Mouse (Mus musculus): ENCODE data around the gene Gtf2ird2. TPM values are rescaled to one million over a fixed set of nuclear protein-coding genes. Genes with fewer than 3 reads are reported as not detected.

The Gtf2ird2 gene
- polyA plus RNA-seq, 1 experiment from 2014 or later = 6.9 TPM

GRCm38 (mm10) chr5:134260001-134260636, 76.3 kb downstream of the Gtf2ird2 start:
- WGBS = 90% methylated on average over 9 of the region's 9 CpGs
- peaks cover 97% of the 10 kb centered on the region for H3K36me3 ChIP-seq (ENCODE audit: insufficient read depth)

GRCm38 (mm10) chr5:134265890-134266289, 82.1 kb downstream of the Gtf2ird2 start:
- 79% methylated on average over 2 of the region's 2 CpGs for WGBS
- Histone ChIP-seq H3K4me3 (ENCODE audit: low read depth, low read length) (no peak overlapping the region), H3K36me3 (ENCODE audit: insufficient read depth) (peaks cover 100% of the 10 kb centered on the region), H3K27ac (ENCODE audit: low read depth) (no peak overlapping the region), H3K27me3 (ENCODE audit: insufficient read depth, low read length) (no peaks in the 10 kb centered on the region), H3K9me3 (ENCODE audit: low read depth, low read length) (no peaks in the 10 kb centered on the region), H3K4me1 (ENCODE audit: insufficient read depth) (no peaks in the 10 kb centered on the region), H3K4me2 (no peak overlapping the region), H3K9ac (no peak overlapping the region)
- DNase-seq (no peak), ATAC-seq (ENCODE audit: insufficient read depth) (no peak)
- no peak for TF ChIP-seq CTCF (IDR thresholded peaks at IDR 0.05; ENCODE audit: low read depth)

More at GRCm38 (mm10) chr5:134260001-134260636, 76.3 kb downstream of the Gtf2ird2 start:
- no peak for TF ChIP-seq CTCF (IDR thresholded peaks at IDR 0.05; ENCODE audit: low read depth)
- Histone ChIP-seq H3K9me3 (ENCODE audit: low read depth, low read length) (no peaks in the 10 kb centered on the region), H3K4me1 (ENCODE audit: insufficient read depth) (no peaks in the 10 kb centered on the region), H3K27ac (ENCODE audit: low read depth) (no peak overlapping the region), H3K27me3 (ENCODE audit: insufficient read depth, low read length) (no peaks in the 10 kb centered on the region), H3K4me3 (ENCODE audit: low read depth, low read length) (no peak overlapping the region), H3K9ac (no peak overlapping the region), H3K4me2 (no peak overlapping the region)
- DNase-seq (no peak), ATAC-seq (ENCODE audit: insufficient read depth) (no peak)

GRCm38 (mm10) chr5:134266404-134266803, 82.6 kb downstream of the Gtf2ird2 start:
- Histone ChIP-seq H3K27me3 (ENCODE audit: insufficient read depth, low read length) (no peaks in the 10 kb centered on the region), H3K4me2 (no peak overlapping the region), H3K27ac (ENCODE audit: low read depth) (no peak overlapping the region), H3K9ac (no peak overlapping the region), H3K36me3 (ENCODE audit: insufficient read depth) (peaks cover 100% of the 10 kb centered on the region), H3K4me1 (ENCODE audit: insufficient read depth) (no peaks in the 10 kb centered on the region), H3K4me3 (ENCODE audit: low read depth, low read length) (no peak overlapping the region), H3K9me3 (ENCODE audit: low read depth, low read length) (no peaks in the 10 kb centered on the region)
- WGBS = 81% methylated on average over 18 of the region's 18 CpGs
- TF ChIP-seq CTCF (IDR thresholded peaks at IDR 0.05; ENCODE audit: low read depth) = no peak
- ATAC-seq (ENCODE audit: insufficient read depth) (no peak), DNase-seq (no peak)

- Histone ChIP-seq H3K27me3 (ENCODE audit: insufficient read depth, low read length) (no peaks in the 10 kb centered on the region), H3K4me3 (ENCODE audit: low read depth, low read length) (no peak overlapping the region), H3K4me1 (ENCODE audit: insufficient read depth) (no peaks in the 10 kb centered on the region), H3K27ac (ENCODE audit: low read depth) (no peak overlapping the region), H3K36me3 (ENCODE audit: insufficient read depth) (peaks cover 100% of the 10 kb centered on the region), H3K9ac (no peak overlapping the region), H3K4me2 (no peak overlapping the region), H3K9me3 (ENCODE audit: low read depth, low read length) (no peaks in the 10 kb centered on the region)
- TF ChIP-seq CTCF (IDR thresholded peaks at IDR 0.05; ENCODE audit: low read depth) = no peak
- ATAC-seq (ENCODE audit: insufficient read depth) (no peak), DNase-seq (no peak)
- WGBS = 95% methylated on average over 8 of the region's 8 CpGs
These were observed 84.9 kb downstream of the Gtf2ird2 start for GRCm38 (mm10) chr5:134268751-134269150.

GRCm38 (mm10) chr5:134269751-134270150, 85.9 kb downstream of the Gtf2ird2 start:
- Histone ChIP-seq H3K4me2 (no peak overlapping the region), H3K4me1 (ENCODE audit: insufficient read depth) (no peaks in the 10 kb centered on the region), H3K27me3 (ENCODE audit: insufficient read depth, low read length) (no peaks in the 10 kb centered on the region), H3K36me3 (ENCODE audit: insufficient read depth) (peaks cover 98% of the 10 kb centered on the region), H3K27ac (ENCODE audit: low read depth) (no peak overlapping the region), H3K9ac (no peak overlapping the region), H3K9me3 (ENCODE audit: low read depth, low read length) (no peaks in the 10 kb centered on the region), H3K4me3 (ENCODE audit: low read depth, low read length) (no peak overlapping the region)
- DNase-seq (no peak), ATAC-seq (ENCODE audit: insufficient read depth) (0 out of 2 replicates have a peak, but pooled peaks have one; percentile 28)
- TF ChIP-seq CTCF (IDR thresholded peaks at IDR 0.05; ENCODE audit: low read depth) = no peak
- 75% methylated on average over 5 of the region's 5 CpGs for WGBS

- Histone ChIP-seq H3K27me3 (ENCODE audit: insufficient read depth, low read length) (no peaks in the 10 kb centered on the region), H3K27ac (ENCODE audit: low read depth) (no peak overlapping the region; the same call in 1 of the 2 replicates), H3K36me3 (ENCODE audit: insufficient read depth) (peaks cover 98% of the 10 kb centered on the region), H3K4me2 (no peak overlapping the region), H3K4me1 (ENCODE audit: insufficient read depth) (no peaks in the 10 kb centered on the region), H3K4me3 (ENCODE audit: low read depth, low read length) (no peak overlapping the region), H3K9ac (no peak overlapping the region), H3K9me3 (ENCODE audit: low read depth, low read length) (no peaks in the 10 kb centered on the region)
- DNase-seq (no peak), ATAC-seq (ENCODE audit: insufficient read depth) (no peak)
- whole genome bisulfite sequencing = 87% methylated on average over 4 of the region's 4 CpGs
- no peak for TF ChIP-seq CTCF (IDR thresholded peaks at IDR 0.05; ENCODE audit: low read depth)
These were observed 86.7 kb downstream of the Gtf2ird2 start for GRCm38 (mm10) chr5:134270566-134270965.

- no peak for TF ChIP-seq CTCF (IDR thresholded peaks at IDR 0.05; ENCODE audit: low read depth)
- Histone ChIP-seq H3K9ac (no peak overlapping the region), H3K36me3 (ENCODE audit: insufficient read depth) (peaks cover 97% of the 10 kb centered on the region), H3K4me1 (ENCODE audit: insufficient read depth) (no peaks in the 10 kb centered on the region), H3K4me2 (no peak overlapping the region), H3K9me3 (ENCODE audit: low read depth, low read length) (no peaks in the 10 kb centered on the region), H3K27me3 (ENCODE audit: insufficient read depth, low read length) (no peaks in the 10 kb centered on the region), H3K4me3 (ENCODE audit: low read depth, low read length) (no peak overlapping the region), H3K27ac (ENCODE audit: low read depth) (no peak overlapping the region)
- ATAC-seq (ENCODE audit: insufficient read depth) (no peak), DNase-seq (no peak)
- WGBS = 88% methylated on average over 11 of the region's 11 CpGs
These were observed 87.6 kb downstream of the Gtf2ird2 start for GRCm38 (mm10) chr5:134271421-134271820.

All from lung, embryonic 14.5 days (tissue).